Mouse (Mus musculus) naive thymus-derived CD4-positive, alpha-beta T cell, adult 2 months (primary cell): ENCODE data around the gene Atp7a.

Experiments used
- DNase-seq: peaks from one replicate; pipeline ENCODE4 v3.0.0-alpha.2; 2011; ENCODE audit warnings: low read depth

The Atp7a gene

GRCm38 (mm10) chrX:106082518-106082917 lies 55.4 kb downstream of the Atp7a start:
- no peak for DNase-seq

GRCm38 (mm10) chrX:106085132-106085531 lies 58.1 kb downstream of the Atp7a start:
- no peak for DNase-seq

- no peak for DNase-seq
Observed at GRCm38 (mm10) chrX:106085564-106085963, 58.5 kb downstream of the Atp7a start.

GRCm38 (mm10) chrX:106092939-106093338 lies 65.9 kb downstream of the Atp7a start:
- no peak for DNase-seq

- DNase-seq, result peak; percentile 15
Observed at GRCm38 (mm10) chrX:106105464-106105863, 78.4 kb downstream of the Atp7a start.

GRCm38 (mm10) chrX:106113881-106114280 lies 86.8 kb downstream of the Atp7a start:
- no peak for DNase-seq

GRCm38 (mm10) chrX:106114674-106115073 lies 87.6 kb downstream of the Atp7a start:
- DNase-seq, result no peak

GRCm38 (mm10) chrX:106122823-106123222 lies 95.7 kb downstream of the Atp7a start:
- DNase-seq, result no peak

GRCm38 (mm10) chrX:106128283-106128682 lies 101.2 kb downstream of the Atp7a start:
- no peak for DNase-seq

- no peak for DNase-seq
Observed at GRCm38 (mm10) chrX:106129877-106130276, 102.8 kb downstream of the Atp7a start.

GRCm38 (mm10) chrX:106134916-106135315 lies 107.8 kb downstream of the Atp7a start:
- DNase-seq, result peak; percentile 1

GRCm38 (mm10) chrX:106135484-106135883 lies 108.4 kb downstream of the Atp7a start:
- DNase-seq, result peak; percentile 17

- peak; percentile 39 for DNase-seq
Observed at GRCm38 (mm10) chrX:106135916-106136575, 109.0 kb downstream of the Atp7a start.

GRCm38 (mm10) chrX:106139309-106140070 lies 112.4 kb downstream of the Atp7a start:
- peak; percentile 10 for DNase-seq

GRCm38 (mm10) chrX:106142936-106143335 lies 115.9 kb downstream of the Atp7a start, which contains the start of gene Tlr13:
Gene Tlr13, plus strand, starts transcription at chrX:106143204.
- no peak for DNase-seq

- DNase-seq, result no peak
Observed at GRCm38 (mm10) chrX:106148185-106148584, 121.1 kb downstream of the Atp7a start.

- DNase-seq, result no peak
Observed at GRCm38 (mm10) chrX:106149460-106149859, 122.4 kb downstream of the Atp7a start.

- DNase-seq, result no peak
Observed at GRCm38 (mm10) chrX:106154180-106154586, 127.1 kb downstream of the Atp7a start.

GRCm38 (mm10) chrX:106155892-106156291 lies 128.8 kb downstream of the Atp7a start:
- no peak for DNase-seq

GRCm38 (mm10) chrX:106163995-106164394 lies 136.9 kb downstream of the Atp7a start:
- DNase-seq, result no peak

GRCm38 (mm10) chrX:106164555-106164954 lies 137.5 kb downstream of the Atp7a start:
- DNase-seq, result no peak

GRCm38 (mm10) chrX:106165089-106165488 lies 138.0 kb downstream of the Atp7a start:
- no peak for DNase-seq

- peak; percentile 81 for DNase-seq
Observed at GRCm38 (mm10) chrX:106171106-106171852, 144.2 kb downstream of the Atp7a start.
